Mouse (Mus musculus): ENCODE measurements around the gene Tat.
A peak's percentile ranks its signal among the peaks of the same experiment; 100 is the strongest.

The Tat gene

DNA sequence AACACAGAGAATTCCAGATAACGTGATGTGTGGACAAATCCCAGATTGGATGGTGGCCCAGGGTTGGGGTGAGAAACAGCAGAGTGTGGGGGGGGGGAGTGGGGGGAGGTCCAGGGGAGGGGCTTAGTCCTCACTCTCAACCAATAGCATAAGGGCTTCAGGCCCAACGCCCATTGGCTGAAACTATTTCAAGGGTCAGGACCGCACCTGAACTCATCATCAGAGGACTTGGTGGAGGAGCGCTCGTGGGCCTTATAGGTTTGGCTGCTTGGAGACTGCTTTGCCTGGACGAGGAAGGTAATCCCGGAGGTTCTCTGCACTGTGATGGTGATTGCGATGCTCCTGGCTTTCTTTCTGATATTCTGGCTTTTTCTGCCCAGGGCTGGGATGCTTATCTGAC, at the start of gene Tat:
Gene Tat (plus strand): TSS at position 214 of the 400 bp plus-strand sequence.
- no peak for DNase-seq

DNA sequence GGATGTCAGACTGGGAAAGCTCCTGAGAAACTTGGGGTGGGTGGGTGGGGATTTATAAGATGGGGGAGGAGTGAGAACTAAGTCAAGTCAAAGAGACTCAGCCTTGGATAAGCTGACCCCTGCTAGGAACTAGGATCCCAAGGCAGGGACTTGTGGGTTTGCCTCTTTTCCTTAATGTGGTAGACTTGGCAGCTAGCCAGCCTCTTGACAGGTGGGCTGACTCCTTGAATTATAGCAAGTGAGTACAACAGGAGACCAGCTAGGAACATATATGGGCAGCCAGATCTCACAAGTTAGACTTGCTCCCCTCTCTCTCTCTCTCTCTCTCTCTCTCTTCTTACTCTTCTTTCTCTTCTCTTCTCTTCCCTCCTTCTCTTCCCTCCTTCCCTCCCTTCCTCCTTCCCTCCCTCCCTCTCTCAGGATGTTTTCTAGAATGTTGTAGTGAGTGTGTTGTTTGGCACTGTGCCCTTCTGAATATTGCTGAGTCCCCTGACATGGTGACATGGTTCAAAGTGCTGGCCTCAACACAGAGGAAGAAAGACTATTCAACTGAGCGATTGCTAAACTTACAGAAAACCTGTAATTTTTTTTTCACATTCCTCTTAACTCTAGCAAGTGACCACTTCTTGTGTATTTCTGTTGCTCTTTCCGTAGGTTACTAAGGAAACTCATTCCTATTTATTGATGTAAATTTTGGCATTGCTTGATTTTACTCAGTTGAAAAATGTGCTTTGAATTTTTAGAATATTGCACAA, 48.5 kb upstream of the Tat start:
- DNase-seq, result no peak

DNA sequence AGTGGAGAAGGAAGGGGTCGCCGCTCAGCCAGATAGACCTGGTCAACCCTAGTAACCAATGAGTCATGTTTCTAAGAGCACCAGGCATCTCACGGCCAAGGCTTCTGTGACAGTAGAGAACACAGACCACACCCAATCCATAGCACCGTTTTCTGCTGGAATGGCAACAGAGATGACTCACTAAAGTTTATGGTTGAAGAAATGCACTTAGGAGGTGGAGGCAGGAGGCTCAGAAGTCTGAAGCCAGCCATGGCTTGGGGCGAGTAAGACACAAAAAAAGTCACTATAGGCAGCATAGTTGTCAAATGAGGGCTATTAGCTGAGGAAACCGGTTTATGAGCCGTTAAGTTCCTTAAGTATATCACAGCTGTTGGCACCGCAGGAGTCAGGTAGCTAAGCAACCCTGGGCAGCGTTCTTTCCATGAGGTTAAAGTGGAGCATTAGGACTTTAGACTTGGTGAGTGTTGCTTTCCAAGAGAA, 45.0 kb upstream of the Tat start:
- DNase-seq, result peak; percentile 56

DNA sequence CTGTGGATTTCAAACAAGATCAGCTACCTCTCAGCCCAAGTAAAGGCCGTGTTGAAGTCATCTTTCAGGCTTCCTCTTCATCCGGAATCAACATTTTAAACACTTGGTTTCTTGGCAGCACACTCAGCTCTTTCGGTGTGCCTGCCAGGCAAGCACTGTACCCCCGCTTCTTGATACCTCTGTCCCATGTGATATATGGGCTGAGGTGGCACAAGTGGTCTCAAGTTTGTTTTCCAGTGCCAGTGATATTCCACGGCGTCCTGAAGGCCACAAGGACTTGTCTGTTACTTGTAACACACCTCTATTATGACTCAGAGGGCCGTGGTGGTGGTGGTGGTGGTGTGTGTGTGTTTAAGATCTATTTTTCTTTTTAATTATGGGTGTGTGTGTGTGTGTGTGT, 44.5 kb upstream of the Tat start:
- no peak for DNase-seq

DNA sequence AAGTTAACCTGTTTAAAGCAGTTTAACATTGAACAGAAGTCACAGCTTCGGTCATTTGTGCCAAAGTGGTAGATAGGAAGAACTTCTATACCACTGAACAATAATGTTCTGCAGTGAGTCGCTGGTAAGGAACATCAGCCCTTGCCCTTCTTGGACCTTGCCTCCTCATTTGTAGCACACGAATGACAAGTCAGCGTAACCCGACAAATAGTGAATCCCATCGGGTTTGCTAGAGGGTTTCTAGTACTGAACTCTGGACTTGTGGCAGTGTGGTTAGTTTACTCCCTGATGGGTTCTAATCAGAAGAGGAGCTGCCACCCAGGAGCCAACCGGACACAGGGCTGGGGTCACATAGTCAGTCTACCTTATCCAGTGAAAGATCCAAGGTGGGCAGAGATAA, 44.0 kb upstream of the Tat start:
- peak; percentile 38 for DNase-seq

DNA sequence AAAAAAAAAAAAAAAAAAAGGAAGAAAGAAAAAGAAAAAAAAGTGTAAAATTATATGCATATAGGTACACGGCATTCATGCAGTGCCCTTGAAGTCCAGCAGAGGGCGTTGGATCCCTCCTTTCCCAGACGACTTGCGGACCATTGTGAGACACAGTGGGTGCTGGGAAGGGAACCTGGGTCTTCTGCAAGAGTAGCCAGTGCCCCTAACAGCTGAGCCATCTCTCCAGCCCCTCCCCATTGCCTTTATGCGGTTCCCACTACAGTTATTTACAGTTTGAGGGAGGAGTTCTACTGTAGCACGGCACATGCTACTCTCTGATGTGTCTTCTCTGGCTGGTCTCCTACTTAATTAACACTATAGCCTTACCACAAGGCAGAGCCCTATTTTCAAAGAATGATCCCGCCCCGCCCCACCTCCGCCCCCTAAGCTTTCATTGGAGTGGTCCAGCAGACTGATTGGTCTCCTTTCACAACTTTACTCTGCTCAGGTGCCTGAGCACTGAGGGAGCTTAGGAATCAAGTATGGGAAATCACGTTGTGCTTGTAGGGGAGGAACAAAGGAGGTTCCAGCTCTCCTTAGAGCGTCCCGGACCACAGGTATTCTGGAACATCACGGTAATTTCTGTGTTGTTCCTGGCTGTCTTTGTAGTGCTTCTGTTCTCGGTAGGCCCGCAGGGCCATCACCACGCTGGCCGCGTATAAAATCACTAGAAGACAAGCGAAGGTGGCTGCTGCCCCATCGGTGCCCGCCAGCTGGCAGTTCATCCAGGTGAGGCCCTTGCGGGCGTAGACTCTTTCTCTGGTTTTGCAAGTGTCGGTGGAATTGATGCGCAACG, 42.6 kb upstream of the Tat start:
- DNase-seq, result no peak

DNA sequence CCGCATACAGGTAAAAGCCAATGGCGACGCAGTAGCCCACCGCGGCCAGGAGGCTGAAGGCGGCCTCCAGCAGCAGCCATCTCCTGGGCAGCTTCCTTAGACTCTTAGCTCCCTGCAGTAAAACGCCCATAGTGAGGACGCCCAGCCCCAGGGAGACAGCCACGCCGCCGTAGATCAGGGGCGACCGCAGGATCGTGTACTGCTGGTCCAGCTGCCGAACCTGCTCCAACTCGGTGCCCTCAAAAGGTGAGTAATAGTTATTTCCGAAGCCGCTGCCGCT, 42.0 kb upstream of the Tat start:
- DNase-seq, result no peak

DNA sequence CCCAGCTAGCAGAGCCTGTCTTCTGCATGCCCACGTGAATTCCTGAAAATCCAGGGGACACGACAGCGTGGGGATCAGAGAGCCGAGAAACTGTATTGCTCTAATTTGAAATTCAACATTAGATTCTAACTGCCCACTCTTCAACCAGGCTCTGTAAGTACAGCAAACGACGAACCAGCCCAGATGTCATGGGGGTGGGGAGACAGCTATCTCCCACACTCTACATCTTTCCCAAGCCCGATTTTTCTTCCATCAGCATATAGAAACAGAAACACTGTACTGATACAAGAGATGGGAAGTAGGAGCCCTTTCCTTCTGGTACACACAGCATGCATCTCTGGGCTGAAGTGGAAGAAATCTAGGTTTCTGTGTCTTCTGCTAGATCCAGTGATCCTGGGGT, 38.1 kb upstream of the Tat start:
- no peak for DNase-seq

DNA sequence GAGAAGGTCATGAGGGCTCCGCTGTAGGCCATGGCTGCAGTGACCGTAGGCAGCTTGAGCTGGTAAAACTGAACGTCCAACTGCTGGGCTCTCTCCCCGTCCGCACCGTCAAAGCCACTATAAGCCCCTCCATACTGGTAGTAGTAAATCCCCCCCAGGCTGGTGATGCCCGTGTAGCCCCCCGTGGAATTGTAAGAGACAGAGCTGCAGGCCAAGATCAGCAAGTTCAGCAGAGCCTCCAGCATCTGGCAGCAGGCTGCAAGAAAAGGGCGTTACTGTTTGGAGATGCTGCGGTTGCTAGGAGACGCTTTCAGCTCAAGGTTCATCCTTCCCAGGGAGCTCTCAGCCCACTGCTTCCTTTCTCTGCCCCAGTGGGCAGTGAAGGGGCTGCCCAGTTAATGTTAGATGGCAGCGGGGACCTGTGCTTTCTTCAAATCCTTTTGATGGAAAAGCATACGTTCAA, 35.7 kb upstream of the Tat start:
- no peak for DNase-seq

DNA sequence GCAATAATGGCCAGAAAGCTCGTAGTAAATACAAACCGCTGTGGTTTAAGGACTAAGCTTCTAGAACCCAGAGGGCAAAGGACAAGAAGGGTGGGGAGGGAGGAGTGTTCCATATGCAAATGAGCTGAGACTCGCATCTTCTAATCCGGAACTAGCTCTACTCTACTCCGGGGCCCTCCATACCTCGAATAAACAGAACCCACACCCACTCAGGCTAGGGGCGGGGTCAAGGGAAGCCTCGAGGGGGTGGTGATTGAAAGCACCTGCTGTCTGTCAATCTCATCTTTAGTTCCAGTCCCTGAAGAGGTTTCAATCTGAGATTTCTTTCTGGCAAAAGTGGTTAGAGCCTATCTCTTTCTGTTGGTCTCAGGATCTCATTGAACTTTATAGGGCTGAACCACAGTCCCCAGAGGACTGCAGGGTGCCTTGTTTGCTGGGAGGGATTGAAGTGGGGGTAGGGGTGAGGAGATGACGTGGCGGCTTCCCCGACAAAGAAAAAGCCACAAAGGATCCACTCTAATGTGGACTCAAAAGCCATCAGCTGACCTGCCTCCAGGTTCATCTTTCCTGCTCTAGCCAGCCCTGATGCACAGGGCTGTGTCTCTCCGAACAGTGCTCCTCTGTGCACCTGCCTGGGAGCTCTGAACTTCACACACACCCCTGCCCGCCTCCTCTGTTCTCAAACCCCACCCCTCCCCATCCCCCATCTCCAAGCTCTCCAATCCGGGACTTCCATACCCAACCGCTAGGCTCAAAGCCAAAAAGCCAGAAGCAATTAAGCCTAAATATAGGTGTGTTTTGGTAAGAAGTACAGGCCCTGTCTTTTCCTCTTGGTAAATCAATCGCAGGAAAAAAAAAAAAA, 32.8 kb upstream of the Tat start:
- DNase-seq, result peak; percentile 65

DNA sequence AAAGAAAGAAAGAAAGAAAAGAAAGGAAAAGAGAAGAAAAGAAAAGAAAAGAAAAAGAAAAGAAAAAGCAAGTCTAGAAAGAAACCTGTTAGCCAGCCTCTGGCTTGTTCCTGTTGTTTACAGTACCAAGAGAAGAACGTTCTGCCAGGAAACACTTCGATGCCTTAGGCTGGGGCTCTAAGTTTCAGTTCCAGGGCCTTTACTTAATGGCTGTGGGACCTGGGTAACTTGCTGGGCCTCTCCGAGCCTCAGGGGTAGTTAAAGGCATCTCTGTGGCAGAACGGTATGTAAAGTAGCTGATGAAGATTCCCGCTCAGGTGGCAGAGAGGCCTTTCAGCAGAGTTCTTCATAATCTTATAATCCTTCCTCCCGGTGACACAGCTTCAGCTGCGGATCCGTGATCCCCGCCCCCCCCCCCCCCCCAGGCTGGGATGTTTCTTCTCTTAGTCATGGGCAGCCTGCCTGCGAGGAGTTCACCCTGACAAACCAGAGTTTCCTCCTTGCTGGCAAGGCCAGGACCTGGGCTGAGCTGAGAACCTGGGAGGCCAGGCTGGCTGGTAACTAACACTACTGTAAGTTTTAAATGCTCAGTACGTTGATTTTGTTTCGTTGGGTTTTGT, 32.1 kb upstream of the Tat start:
- DNase-seq, result no peak

DNA sequence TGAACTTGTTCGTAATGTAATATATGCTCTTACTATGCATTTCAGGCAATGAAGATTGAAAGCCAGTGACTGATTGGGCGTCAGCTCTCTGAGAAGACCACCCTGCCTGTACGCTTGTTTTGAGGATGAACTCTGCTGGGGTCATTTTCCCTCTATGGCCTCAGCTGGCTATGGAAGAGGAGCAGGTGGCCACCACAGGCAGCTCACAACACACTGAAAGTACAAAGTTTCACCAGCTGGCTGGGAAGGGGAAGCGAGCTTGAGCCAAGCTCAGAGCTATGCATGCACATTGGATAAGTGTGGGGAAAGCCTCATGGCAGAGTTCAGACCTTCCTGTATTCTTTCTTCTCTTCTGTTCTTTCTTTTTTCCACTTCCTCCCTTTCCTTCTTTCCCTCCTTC, 31.1 kb upstream of the Tat start:
- no peak for DNase-seq

DNA sequence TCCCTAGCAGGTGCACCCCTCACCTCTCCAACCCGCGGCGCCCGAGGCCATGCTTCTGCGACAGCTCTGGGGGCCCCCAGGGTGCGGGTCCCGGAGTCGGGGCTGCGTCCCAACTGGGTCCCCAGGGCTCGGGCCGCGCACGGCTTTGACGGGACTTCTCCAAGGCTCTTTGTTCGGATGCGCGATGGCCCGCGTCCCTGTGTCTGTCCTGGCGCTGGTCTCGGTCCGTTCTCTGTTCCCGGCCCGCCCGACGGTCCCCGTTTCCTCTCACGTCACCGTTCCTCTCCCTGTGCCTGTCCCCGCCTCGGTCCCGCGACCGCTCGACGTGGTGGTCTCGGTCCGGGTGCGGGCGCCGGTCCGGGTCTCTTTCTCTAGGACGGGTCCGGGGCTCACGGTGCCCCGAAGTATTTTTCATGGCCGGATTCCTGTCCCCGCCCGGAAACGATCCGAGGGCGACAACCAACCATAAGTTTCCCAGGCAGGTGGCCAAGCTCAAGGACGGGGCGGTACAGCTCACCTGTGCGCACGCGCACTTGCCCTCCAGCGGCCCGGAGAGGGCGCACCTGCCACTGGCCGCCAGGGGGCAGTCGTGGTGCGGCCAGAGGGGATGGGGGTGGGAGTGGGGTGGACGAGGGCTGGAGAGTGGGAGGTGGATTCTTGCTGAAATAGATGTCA, 28.4 kb upstream of the Tat start, which contains the start of gene Marveld3:
Gene Marveld3 (minus strand): TSS at position 511 of the 675 bp plus-strand sequence.
- DNase-seq, result peak; percentile 87

DNA sequence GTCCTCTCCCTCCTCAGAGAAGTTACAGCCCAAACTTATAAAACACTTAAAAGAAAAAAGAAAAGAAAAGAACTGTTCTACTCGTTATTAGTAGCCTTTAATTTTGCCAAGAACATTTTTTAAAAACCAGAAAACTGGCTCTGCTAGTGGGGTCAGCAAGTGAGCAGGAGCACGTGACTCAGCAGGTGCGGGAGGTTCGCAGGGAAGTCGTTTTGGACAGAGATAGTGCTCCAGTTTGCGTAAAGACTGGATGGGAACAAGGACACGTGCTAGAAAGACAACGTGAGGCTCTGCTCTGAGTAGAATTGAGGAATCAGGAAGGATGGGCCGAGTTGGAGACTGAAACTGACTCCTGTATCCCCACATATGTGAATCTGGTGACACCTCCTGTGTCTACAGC, 27.3 kb upstream of the Tat start:
- DNase-seq, result no peak

DNA sequence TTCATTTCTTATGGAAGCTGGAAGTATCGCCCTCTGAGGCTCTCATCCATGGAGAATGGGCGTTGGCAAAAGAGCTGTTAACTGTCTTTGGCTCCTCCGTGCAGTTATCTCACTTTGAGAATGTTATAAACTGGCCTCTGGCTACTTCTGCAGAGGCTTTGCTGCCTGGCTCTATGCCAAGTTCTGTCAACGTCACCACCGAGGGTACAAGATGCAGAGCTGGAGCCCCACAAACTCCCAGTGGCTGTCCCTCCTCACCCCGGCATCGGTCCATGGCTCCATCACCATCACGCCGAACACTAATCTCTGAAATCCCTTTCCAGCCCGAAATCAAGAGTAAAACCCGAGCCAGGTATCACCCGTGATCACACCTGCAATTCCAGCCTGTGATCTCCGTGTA, 26.8 kb upstream of the Tat start:
- no peak for DNase-seq

DNA sequence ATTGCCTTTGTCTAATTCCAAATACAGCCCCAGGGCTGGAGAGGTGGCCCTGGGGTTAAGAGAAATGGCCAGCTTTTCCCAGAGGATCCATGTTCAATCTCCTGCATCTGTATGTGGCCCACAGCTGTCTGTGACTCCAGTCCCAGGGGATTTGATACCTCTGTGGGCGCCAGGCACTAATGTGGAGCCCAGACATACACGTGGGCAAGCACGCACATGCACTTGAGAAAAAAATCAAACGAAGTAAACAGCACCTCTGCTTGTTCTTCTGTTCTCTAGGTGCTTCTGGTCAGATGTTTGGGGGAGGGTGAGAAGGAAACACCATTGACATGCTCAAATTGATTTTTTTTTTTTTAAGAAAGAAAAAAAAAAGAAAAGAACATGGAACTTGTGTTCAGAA, 26.1 kb upstream of the Tat start:
- DNase-seq, result no peak

DNA sequence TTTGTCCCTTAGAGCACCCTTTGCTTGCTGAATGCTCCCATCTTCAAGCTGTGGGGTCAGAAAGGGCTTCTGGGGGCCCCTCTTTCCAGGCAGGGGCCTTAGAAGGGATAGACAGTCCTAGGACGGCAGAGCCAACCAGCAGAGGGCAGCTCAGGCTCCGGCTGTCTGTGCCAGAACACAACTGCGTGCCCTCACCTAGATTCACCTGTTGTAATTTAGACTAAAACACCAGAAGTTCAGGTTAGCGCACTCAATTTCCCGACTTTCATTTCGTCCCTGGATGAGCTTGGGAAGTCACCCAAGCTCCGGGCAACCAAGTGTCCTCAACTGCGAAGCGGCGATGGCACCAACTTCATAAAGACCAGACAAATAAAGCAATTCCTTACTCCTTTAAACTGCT, 21.4 kb upstream of the Tat start:
- no peak for DNase-seq

DNA sequence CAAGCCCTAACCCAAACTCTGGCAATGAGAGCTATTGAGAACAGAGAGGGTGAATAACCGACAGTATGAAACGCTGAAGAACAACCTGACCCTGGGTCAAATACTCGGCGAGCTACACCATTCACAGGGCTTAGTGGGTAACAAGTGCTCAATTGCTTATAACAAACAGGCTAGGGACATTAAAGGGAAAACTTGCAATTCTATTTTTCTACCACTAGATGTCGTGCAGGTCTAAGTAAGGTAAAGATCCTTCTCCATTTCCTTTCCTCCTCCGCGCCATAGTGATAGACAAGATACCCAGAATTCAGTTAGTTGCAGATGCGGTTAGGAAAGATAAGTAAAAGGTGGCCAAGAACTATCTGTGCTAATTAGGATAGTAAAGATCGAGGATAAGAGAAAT, 19.9 kb upstream of the Tat start:
- DNase-seq, result no peak

DNA sequence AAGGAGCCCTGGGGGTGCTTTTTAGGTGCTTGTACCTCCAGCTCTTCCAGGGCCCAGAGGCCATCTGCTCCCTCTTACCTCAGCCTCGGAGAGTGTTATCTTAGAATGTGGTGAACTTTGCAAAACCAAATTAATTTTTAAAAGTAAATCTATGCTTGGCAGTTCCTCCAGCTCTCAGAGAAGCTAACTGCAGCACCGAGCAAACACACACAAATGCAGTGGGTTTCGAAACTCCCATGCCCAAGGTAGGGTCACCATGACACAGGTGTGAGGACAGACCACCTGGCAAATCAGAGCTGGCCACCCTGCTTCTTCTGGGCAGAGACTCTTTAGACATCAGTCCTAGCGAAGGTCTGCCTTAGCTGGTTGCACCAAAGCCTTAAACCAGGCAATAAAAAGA, 17.3 kb upstream of the Tat start:
- DNase-seq, result no peak

DNA sequence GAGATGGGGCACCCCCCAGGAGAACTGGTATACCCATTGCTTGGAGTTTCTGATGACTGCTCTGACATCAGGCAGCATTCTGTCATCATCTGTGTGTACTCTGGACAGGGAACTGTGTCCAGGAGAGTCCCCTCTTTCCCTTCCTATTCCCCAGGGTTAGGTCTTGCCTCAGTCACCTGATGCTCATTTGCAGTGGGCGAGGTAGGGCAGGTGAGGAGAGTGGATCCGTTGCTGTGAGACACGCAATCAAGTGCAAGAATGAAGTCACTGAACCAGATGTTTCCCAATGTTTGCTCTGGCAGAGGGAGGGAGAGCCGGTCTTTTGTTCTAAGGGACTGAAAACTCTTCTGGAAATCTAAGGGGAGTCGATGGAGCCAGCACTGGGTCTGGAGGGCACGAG, 10.9 kb upstream of the Tat start:
- DNase-seq, result no peak

DNA sequence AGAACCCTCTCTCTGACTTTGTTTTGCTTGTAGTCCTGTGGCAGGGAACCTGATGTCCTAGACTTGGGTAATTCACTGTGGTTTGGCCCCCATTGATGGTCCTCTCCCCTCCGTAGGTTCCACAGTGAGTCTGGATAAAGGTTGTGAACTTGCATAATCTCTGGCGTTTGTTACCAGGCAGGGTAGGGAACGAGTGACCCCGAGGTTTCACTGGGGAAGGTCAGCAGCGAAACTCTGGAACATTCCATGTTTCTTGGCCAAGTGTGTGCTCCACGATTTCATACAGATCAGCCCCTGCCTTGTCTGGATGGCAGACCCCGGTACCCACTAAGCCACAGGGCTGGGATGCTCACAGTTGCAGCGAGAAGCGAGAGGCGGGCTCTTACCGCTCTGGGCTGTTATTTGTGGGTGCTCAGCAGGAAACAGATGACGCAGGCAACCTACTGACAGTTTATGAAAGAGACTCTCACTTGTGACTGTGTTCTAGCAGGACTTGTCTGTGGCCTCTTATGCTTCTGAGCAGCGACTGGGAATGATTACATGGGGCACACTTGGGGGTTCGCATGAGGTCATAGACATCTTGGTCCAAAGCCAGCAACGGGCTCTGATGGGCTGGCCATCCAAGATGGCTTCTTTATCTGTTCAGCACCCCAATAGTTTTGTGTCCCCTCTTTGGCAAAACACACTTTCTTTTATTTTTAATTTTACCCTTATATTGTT, 7.7 kb upstream of the Tat start:
- no peak for DNase-seq

DNA sequence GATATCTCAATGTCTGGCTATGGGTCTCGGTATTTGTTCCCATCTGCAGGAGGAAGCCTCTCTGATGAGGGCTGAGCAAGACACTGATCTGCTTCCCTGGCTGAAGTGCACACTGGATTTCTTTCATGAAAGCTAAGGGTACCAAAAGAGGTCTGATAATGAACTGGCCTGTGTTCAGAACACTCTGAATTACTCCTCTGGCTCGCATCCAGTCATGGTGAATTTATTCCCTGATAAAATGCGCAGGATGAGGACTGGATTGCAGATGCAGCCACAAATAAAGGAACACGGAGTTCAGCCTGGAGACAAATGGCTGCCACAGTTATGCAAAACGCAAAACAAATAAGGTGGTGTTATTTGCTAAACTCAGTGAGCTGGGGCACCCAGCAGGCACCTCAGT, 6.3 kb upstream of the Tat start:
- DNase-seq, result no peak
